Mouse (Mus musculus) lung, embryonic 15.5 days (tissue): ENCODE data around the gene Spa17. TPM values are rescaled to one million over a fixed set of nuclear protein-coding genes. Genes with fewer than 3 reads are reported as not detected.

ENCODE experiments used
- ATAC-seq: fragments of 200-750 bp; cut with Nextera tagmentation; 2 replicates; pipeline ENCODE4 v1.8.0; 2017; ENCODE audit warnings: moderate number of reproducible peaks, borderline replicate concordance; ENCODE audit not compliant: low FRiP score, low TSS enrichment; ENCODE audit errors: extremely low read depth
- H3K27ac ChIP-seq: fragments of 300-500 bp; sonication (generic); 2 replicates; pipeline ENCODE4 v1.5.1; 2015; ENCODE audit warnings: moderate library complexity, mild to moderate bottlenecking, inconsistent platforms
- H3K27me3 ChIP-seq: fragments of 300-500 bp; sonication (generic); 2 replicates; pipeline ENCODE4 v1.6.1; 2015; ENCODE audit warnings: inconsistent platforms
- H3K36me3 ChIP-seq: fragments of 300-500 bp; sonication (generic); 2 replicates; pipeline ENCODE4 v1.6.1; 2015; ENCODE audit warnings: inconsistent platforms
- H3K4me1 ChIP-seq: fragments of 300-500 bp; sonication (generic); 2 replicates; pipeline ENCODE4 v1.6.1; 2015; ENCODE audit warnings: inconsistent platforms
- H3K4me2 ChIP-seq: fragments of 300-500 bp; sonication (generic); 2 replicates; pipeline ENCODE4 v1.6.1; 2015; ENCODE audit warnings: inconsistent platforms, mild to moderate bottlenecking, moderate library complexity
- H3K4me3 ChIP-seq: fragments of 300-500 bp; sonication (generic); 2 replicates; pipeline ENCODE4 v1.5.1; 2015; ENCODE audit warnings: mild to moderate bottlenecking, inconsistent platforms
- H3K9ac ChIP-seq: fragments of 300-500 bp; sonication (generic); 2 replicates; pipeline ENCODE4 v1.6.1; 2015; ENCODE audit warnings: inconsistent platforms
- H3K9me3 ChIP-seq: fragments of 300-500 bp; sonication (generic); 2 replicates; pipeline ENCODE4 v1.6.1; 2016; ENCODE audit warnings: inconsistent platforms
- WGBS: fragments of 180-500 bp; shearing (Covaris S2); methylation state at CpG from one replicate; pipeline ENCODE4 v1.1.7; 2015; 5-methylcytosine and 5-hydroxymethylcytosine counted together
- polyA plus RNA-seq: library from polyadenylated mRNA; unstranded; fragments of >200 nt; fragmentation: Nextera tagmentation; extraction: Ambion mirVana; gene quantifications from 2 replicates; pipeline ENCODE4 v1.2.1, GENCODE M21; 2015

Spa17 gene
- 8.2 and 8.4 TPM in 2 replicates for polyA plus RNA-seq

DNA sequence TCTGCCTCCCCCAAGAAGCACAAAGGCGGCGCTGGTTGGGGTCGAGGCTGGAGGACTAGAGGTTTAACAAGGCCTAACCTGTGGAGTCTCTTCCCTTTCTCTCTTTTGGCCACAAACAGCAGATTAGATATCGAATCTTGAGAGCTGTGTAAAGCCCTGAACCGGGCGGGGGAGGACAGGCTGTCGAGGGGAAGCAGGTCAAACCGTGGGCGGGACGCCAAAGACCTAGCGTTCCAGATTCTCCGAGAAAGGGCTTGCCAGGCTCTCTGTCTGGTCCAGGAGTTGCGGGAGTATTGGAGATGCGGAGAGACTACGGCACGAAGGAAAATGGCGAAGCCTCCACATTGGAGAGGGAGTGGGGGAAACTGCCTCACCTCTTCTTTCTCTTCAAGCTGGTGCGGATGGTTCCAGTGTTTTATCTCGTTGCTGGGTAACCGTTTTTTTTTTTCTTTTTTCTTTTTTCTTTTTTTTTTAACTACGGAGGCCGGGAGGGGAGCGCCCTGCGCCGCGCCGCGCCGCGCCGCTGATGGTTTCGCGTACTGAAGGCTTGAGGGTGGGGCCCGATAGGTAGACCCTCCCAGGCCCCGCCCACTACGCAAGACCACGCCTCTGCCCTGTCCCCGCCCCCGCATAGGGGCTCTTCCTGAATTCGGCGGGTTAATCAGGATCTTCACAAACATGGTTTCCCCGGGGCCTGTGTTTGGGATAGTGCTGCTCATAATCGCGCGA is at the start of gene Spa17:
TSS of gene Spa17 (minus strand) at position 541 of the 729 bp plus-strand sequence.
- H3K4me1 ChIP-seq, result peaks cover 9% of the 10 kb centered on the region; the same call in 1 of the 2 replicates
- no peaks in the 10 kb centered on the region for H3K27me3 ChIP-seq
- peak; percentile 98 for ATAC-seq
- WGBS, result under 1% methylated on average over 44 of the region's 45 CpGs
- H3K9ac ChIP-seq, result peak within 1 kb of the TSS; percentile 62
- peak within 1 kb of the TSS; percentile 69 for H3K4me2 ChIP-seq
- H3K27ac ChIP-seq, result peak within 1 kb of the TSS; percentile 66
- no peaks in the 10 kb centered on the region for H3K36me3 ChIP-seq
- H3K4me3 ChIP-seq, result peak within 1 kb of the TSS; percentile 64
- H3K9me3 ChIP-seq, result no peaks in the 10 kb centered on the region

DNA sequence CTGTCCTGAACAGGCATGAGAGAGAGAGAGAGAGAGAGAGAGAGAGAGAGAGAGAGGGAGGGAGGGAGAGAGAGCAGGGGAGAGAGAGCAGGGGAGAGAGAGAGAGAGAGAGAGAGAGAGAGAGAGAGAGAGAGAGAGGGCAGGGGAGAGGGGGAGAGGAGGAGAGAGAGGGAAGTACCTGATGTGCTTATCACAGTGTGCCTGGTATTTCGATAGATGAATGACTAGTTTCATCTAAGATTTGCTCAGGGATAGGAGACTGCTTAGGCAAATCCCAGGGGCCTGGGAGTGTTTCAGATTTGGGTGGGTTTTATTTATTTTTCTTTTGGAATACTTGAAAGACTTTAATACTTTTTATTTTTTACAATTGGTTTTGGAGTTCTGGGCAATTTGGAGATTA is 49.7 kb upstream of the Spa17 start:
- H3K27ac ChIP-seq, result no peak overlapping the region
- no peaks in the 10 kb centered on the region for H3K4me1 ChIP-seq
- no peak for ATAC-seq
- 65% methylated on average over 1 of the region's 1 CpGs for WGBS
- H3K27me3 ChIP-seq, result no peaks in the 10 kb centered on the region
- H3K9ac ChIP-seq, result no peak overlapping the region
- no peak overlapping the region for H3K4me2 ChIP-seq
- no peaks in the 10 kb centered on the region for H3K36me3 ChIP-seq
- H3K4me3 ChIP-seq, result no peak overlapping the region
- H3K9me3 ChIP-seq, result no peaks in the 10 kb centered on the region

DNA sequence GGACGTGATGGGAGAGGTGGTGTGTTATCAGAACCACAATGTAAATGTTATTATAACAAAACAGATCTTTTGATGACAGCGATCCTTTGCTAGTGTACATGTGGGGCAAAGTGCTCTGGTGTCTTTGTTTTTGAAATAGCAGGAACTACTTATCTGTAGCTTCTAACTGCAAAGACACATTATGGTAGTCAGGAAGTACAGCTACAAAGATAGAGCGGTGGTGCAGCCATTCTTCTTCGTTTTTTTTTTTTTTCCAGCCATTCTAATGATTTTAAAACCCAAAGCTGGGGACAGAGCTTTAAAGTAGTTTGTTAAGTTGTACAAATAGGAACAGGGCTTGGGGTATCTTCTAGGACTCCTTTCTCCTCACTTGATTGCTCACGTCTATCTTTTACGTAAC is 45.9 kb upstream of the Spa17 start:
- Histone ChIP-seq H3K4me1 (peaks cover 2% of the 10 kb centered on the region; the same call in 1 of the 2 replicates), H3K9me3 (no peaks in the 10 kb centered on the region), H3K27ac (no peak overlapping the region), H3K4me2 (no peak overlapping the region), H3K36me3 (peaks cover 2% of the 10 kb centered on the region), H3K4me3 (no peak overlapping the region), H3K27me3 (no peaks in the 10 kb centered on the region), H3K9ac (no peak overlapping the region)
- ATAC-seq, result no peak
- 69% methylated on average over 6 of the region's 6 CpGs for WGBS

DNA sequence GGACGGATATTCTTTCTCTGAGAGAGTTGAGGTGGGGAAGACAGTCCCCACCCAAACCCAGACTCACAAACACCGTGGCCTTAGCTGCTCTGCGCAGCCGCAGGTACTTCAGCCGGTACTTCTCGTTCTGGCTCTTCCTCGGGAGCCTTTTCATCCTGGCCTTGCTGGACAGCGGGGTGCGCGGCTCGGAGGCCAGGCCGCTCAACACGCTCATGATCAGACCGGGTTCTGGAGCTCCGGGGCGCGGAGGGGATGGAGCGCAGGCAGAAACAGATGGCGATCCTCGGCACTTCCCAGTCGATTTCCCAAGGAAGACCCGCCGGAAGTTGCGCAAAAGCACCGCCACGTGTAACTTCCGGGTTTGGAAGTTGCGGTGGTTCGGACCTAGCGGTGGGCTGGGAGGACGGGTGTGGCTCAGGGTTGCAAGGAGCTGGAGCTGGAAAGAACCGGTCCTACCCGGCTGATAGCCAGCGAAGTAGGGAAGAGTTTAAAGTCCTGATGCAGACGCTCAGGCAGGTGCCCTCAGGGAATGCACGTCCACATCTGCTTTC is 43.5 kb upstream of the Spa17 start, which contains the start of gene Tbrg1:
TSS of gene Tbrg1 (minus strand) at position 382 of the 551 bp plus-strand sequence.
- peaks cover 26% of the 10 kb centered on the region for H3K36me3 ChIP-seq
- H3K9ac ChIP-seq, result peak within 1 kb of the TSS; percentile 80
- ATAC-seq, result peak; percentile 86
- H3K4me1 ChIP-seq, result peaks cover 2% of the 10 kb centered on the region; the same call in 1 of the 2 replicates
- peak within 1 kb of the TSS; percentile 94 for H3K27ac ChIP-seq
- H3K4me3 ChIP-seq, result peak within 1 kb of the TSS; percentile 80
- H3K27me3 ChIP-seq, result no peaks in the 10 kb centered on the region
- H3K9me3 ChIP-seq, result no peaks in the 10 kb centered on the region
- H3K4me2 ChIP-seq, result peak within 1 kb of the TSS; percentile 60
- 1% methylated on average over 36 of the region's 36 CpGs for WGBS

DNA sequence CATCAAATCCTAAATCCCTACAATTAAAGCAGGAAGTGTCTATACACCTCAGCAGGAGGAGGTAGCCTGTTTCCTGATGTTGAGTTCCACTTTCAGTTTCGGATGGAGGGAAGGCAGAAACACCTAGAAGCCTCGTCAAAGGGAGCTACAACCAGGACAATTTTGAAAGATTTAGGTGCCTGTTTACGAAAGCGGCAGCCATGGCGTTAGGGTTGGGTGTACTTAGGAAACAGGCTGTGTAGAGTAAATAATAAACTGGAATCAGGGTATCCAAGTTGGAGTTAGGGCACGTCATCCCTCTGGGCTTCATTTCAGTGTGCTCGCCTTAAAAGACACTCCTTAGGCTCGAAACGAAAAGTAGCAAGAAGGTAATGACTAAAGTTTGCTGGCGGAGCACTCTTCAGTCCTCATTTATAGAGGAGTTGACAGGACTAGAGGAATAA is 42.9 kb upstream of the Spa17 start:
- peak overlapping the region; percentile 60 for H3K4me2 ChIP-seq
- ATAC-seq, result peak; percentile 37; the same call in 1 of the 2 replicates

DNA sequence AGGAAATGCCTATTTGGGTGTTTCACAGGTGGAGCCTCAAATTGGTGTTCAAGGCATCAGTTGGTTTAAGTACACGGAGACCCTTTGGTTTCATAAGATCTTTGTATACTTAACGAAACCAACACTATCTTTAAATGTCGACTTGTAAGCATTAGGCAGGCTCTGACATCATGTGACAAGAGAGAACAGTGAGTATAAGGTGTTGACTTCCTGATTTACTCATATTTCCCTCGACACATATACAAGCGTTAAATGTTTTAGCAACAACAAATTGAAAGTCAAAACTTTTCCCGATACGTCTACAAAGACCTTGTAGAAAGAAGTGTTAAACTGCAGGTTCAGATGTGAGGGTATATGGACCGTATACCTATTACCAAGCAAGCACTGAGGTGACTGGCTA is 42.4 kb upstream of the Spa17 start:
- H3K9me3 ChIP-seq, result no peaks in the 10 kb centered on the region
- H3K9ac ChIP-seq, result peak overlapping the region; percentile 80; the same call in 1 of the 2 replicates
- H3K27me3 ChIP-seq, result no peaks in the 10 kb centered on the region
- peak overlapping the region; percentile 60 for H3K4me2 ChIP-seq
- H3K36me3 ChIP-seq, result peaks cover 34% of the 10 kb centered on the region
- peaks cover 2% of the 10 kb centered on the region; the same call in 1 of the 2 replicates for H3K4me1 ChIP-seq
- H3K27ac ChIP-seq, result peak overlapping the region; percentile 94; the same call in 1 of the 2 replicates
- 50% methylated on average over 8 of the region's 8 CpGs for WGBS
- peak overlapping the region; percentile 80 for H3K4me3 ChIP-seq
- no peak for ATAC-seq

More for the DNA sequence above, 42.9 kb upstream of the Spa17 start:
- H3K36me3 ChIP-seq, result peaks cover 29% of the 10 kb centered on the region
- H3K27ac ChIP-seq, result peak overlapping the region; percentile 94
- peak overlapping the region; percentile 80 for H3K4me3 ChIP-seq
- H3K9ac ChIP-seq, result peak overlapping the region; percentile 80
- H3K27me3 ChIP-seq, result no peaks in the 10 kb centered on the region
- peaks cover 2% of the 10 kb centered on the region; the same call in 1 of the 2 replicates for H3K4me1 ChIP-seq
- WGBS, result 2% methylated on average over 10 of the region's 10 CpGs
- H3K9me3 ChIP-seq, result no peaks in the 10 kb centered on the region

DNA sequence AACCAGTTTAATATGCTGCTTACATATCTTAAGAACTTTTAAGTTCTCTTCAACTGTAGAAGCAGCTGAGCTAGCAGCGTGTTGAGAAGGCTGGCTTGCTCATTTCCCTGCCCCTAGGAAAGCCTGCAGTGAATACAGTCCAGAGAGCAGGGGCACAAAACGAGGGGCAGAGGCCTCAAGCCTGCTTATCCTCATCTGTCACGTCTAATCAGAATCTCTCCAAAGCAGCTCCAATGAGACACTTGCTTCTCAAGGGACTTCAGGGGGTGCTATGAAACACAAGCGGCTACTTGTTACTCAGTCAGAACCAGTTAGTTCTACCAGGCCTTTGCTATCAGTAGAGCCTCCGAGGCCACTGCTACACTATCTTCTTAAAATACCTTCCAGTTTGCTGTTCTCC is 40.3 kb upstream of the Spa17 start:
- peaks cover 2% of the 10 kb centered on the region; the same call in 1 of the 2 replicates for H3K4me1 ChIP-seq
- no peaks in the 10 kb centered on the region for H3K9me3 ChIP-seq
- no peaks in the 10 kb centered on the region for H3K27me3 ChIP-seq
- peaks cover 55% of the 10 kb centered on the region for H3K36me3 ChIP-seq
- H3K4me2 ChIP-seq, result no peak overlapping the region
- ATAC-seq, result no peak
- WGBS, result 83% methylated on average over 5 of the region's 5 CpGs
- no peak overlapping the region for H3K4me3 ChIP-seq
- no peak overlapping the region for H3K9ac ChIP-seq
- no peak overlapping the region for H3K27ac ChIP-seq

DNA sequence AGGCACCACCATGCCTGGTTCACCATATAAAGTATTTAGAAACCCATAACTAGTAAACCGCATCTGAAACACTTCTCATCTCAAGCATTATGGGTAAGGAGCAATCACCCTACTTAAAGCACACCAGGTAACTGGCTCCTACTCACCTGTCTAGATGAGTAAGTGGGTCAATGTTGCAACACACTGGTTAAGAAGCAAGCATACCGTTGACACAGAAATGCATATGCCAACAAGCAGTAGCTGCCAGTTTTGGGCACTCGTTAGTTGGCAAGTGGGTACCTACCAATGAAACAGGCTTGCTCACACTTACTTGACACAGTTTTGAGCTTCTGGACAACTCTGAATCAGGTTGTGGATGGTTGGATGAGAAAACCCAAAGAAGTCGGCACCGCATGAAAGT is 37.1 kb upstream of the Spa17 start:
- Histone ChIP-seq H3K36me3 (peaks cover 69% of the 10 kb centered on the region), H3K4me3 (no peak overlapping the region), H3K9me3 (no peaks in the 10 kb centered on the region), H3K4me2 (no peak overlapping the region), H3K4me1 (no peaks in the 10 kb centered on the region), H3K27me3 (no peaks in the 10 kb centered on the region), H3K27ac (no peak overlapping the region), H3K9ac (no peak overlapping the region)
- ATAC-seq, result no peak
- WGBS, result 92% methylated on average over 5 of the region's 5 CpGs

DNA sequence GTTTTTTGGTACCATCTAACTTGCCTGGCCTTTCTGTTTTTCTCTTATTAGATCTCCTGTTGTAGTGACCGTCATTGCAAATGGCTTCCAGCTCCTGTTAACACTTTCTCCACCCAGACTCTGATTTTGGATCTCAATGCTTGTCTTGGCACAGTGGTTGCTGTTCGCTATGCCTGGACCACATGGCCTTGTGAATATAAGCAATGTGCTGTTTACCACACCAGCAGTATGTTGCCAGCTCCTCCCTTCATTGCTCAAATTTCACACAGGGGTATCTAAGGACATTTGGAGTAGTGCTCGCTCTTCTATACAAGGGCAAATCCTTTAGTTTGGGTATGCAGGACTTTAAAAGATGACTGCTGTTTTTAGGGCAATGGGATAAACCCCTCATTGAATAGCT is 32.7 kb upstream of the Spa17 start:
- Histone ChIP-seq H3K36me3 (peaks cover 38% of the 10 kb centered on the region), H3K27me3 (no peaks in the 10 kb centered on the region), H3K9me3 (no peaks in the 10 kb centered on the region), H3K4me2 (no peak overlapping the region), H3K4me1 (no peaks in the 10 kb centered on the region), H3K4me3 (no peak overlapping the region), H3K27ac (no peak overlapping the region), H3K9ac (no peak overlapping the region)
- WGBS, result 76% methylated on average over 3 of the region's 3 CpGs
- ATAC-seq, result no peak

DNA sequence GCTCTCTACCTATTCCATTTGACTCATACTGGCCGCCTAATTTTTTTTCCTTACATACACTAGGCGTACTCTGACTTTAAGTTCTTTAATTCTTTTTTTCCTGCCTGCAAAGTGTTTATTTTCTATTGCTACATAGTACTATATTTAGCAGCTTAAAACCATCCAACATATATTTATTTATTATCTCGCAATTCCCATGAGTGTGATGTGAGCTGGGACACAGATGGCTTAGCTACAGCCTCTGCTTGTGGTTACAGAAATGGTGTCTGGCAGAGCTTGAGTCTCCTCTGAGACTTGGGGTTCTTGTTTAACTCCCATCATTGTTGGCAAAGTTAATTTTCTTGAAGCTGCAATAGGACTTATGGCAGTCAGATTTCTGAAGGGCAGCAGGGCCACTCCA is 25.2 kb upstream of the Spa17 start:
- Histone ChIP-seq H3K4me1 (peaks cover 20% of the 10 kb centered on the region), H3K9me3 (no peaks in the 10 kb centered on the region), H3K4me2 (no peak overlapping the region), H3K4me3 (no peak overlapping the region), H3K27ac (peak overlapping the region; percentile 64), H3K36me3 (no peaks in the 10 kb centered on the region), H3K9ac (no peak overlapping the region), H3K27me3 (no peaks in the 10 kb centered on the region)
- ATAC-seq, result peak; percentile 82
- 60% methylated on average over 3 of the region's 3 CpGs for WGBS

DNA sequence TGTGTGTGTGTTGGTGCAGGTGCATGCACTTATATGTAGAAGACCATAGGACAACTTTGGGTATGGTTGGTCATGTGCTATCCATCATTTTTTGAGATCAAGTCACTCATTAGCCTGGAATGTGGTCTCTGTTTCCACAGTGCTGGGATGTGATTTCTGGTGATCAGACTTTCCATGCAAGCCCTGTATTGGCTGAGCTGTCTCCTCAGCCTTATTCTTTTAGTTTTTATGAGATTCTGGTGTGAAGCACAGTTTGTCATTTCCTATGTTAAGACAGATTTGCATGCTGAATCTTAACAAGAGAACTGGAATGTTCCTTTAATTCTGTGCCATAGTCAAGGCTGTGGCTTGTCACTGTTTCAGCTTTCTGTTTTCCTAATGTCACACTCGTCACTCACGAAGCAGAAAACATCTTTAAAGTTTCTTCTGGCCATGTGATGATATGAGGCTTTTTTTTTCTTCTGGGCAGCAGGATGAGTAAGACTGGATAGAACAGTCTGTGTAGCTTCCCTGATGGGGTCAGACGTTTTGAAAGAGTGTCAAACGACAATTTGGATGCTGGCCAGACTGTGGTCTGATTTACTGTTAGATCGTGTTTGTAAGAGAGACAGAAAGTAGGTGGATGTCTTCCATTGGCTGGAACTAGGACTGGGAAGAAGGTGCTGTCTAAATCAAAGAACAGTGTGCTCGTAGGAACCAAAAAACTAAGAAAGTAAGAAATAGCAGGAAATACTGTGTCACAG is 23.4 kb upstream of the Spa17 start:
- WGBS, result 27% methylated on average over 6 of the region's 6 CpGs
- no peak overlapping the region; the same call in 1 of the 2 replicates for H3K27ac ChIP-seq
- H3K9me3 ChIP-seq, result no peaks in the 10 kb centered on the region
- H3K4me3 ChIP-seq, result no peak overlapping the region
- ATAC-seq, result peak; percentile 77
- peaks cover 20% of the 10 kb centered on the region for H3K4me1 ChIP-seq
- H3K27me3 ChIP-seq, result no peaks in the 10 kb centered on the region
- H3K9ac ChIP-seq, result no peak overlapping the region
- H3K4me2 ChIP-seq, result no peak overlapping the region
- H3K36me3 ChIP-seq, result no peaks in the 10 kb centered on the region
